Mouse (Mus musculus) layer of hippocampus, adult 2 months (tissue): ENCODE measurements at regions not wholly inside any gene's neighbourhood (a gene's known extent, or its start where the extent isn't known, plus 50 kb on each side); places are given as distances from the start of the nearest gene placed in this dataset.

Experiments
- DNase-seq, 2 experiments: peaks; one replicate each; pipeline ENCODE4 v3.0.0; 2022; ENCODE audit warnings: low spot score in 2 of 2
- H3K27ac ChIP-seq: fragments of 200-600 bp; 2 replicates; pipeline ENCODE4 v1.8.1; 2022
- H3K4me3 ChIP-seq: fragments of 200-600 bp; 2 replicates; pipeline ENCODE4 v1.8.1; 2022; ENCODE audit warnings: mild to moderate bottlenecking
- CTCF ChIP-seq: fragments of 200-600 bp; conservative IDR thresholded peaks from 2 replicates; pipeline ENCODE4 v1.8.1; 2022; ENCODE audit warnings: antibody characterized with exemption, mild to moderate bottlenecking, moderate library complexity

GRCm38 (mm10) chr1:90335001-90335747 lies 131.4 kb downstream of the Ackr3 start:
- no peak overlapping the region for H3K4me3 ChIP-seq
- no peak for TF ChIP-seq CTCF
- no peak for DNase-seq
- H3K27ac ChIP-seq = no peak overlapping the region

GRCm38 (mm10) chr1:90337876-90338316 lies 134.1 kb downstream of the Ackr3 start:
- DNase-seq = no peak
- TF ChIP-seq CTCF = no peak
- H3K4me3 ChIP-seq = no peak overlapping the region
- H3K27ac ChIP-seq = no peak overlapping the region

- DNase-seq = no peak
- Histone ChIP-seq H3K4me3 (no peak overlapping the region), H3K27ac (no peak overlapping the region)
- TF ChIP-seq CTCF = no peak
Observed at GRCm38 (mm10) chr1:90342346-90342745, 138.6 kb downstream of the Ackr3 start.

- TF ChIP-seq CTCF = no peak
- Histone ChIP-seq H3K27ac (no peak overlapping the region), H3K4me3 (no peak overlapping the region)
- DNase-seq = no peak
Observed at GRCm38 (mm10) chr1:90343492-90343891, 139.7 kb downstream of the Ackr3 start.

GRCm38 (mm10) chr1:90347032-90347431 lies 143.3 kb downstream of the Ackr3 start:
- DNase-seq = no peak
- TF ChIP-seq CTCF = no peak
- Histone ChIP-seq H3K4me3 (no peak overlapping the region), H3K27ac (no peak overlapping the region)

GRCm38 (mm10) chr1:90349611-90350010 lies 145.8 kb downstream of the Ackr3 start:
- DNase-seq = peak; percentile 25 to 64
- TF ChIP-seq CTCF = no peak
- Histone ChIP-seq H3K4me3 (no peak overlapping the region), H3K27ac (peak overlapping the region; percentile 56)

- no peak for DNase-seq
- H3K4me3 ChIP-seq = no peak overlapping the region
- no peak for TF ChIP-seq CTCF
- no peak overlapping the region for H3K27ac ChIP-seq
Observed at GRCm38 (mm10) chr1:90353325-90353724, 149.5 kb downstream of the Ackr3 start.

- peak in 1 of 2 experiments; percentile 29 for DNase-seq
- TF ChIP-seq CTCF = no peak
- H3K27ac ChIP-seq = peak overlapping the region; percentile 47; the same call in 1 of the 2 replicates
- H3K4me3 ChIP-seq = no peak overlapping the region
Observed at GRCm38 (mm10) chr1:90356567-90356966, 152.8 kb downstream of the Ackr3 start.

GRCm38 (mm10) chr1:90357391-90357790 lies 153.6 kb downstream of the Ackr3 start:
- no peak for TF ChIP-seq CTCF
- Histone ChIP-seq H3K4me3 (no peak overlapping the region), H3K27ac (no peak overlapping the region)
- DNase-seq = no peak

- H3K4me3 ChIP-seq = no peak overlapping the region
- DNase-seq = no peak
- no peak overlapping the region for H3K27ac ChIP-seq
- no peak for TF ChIP-seq CTCF
Observed at GRCm38 (mm10) chr1:90358971-90359370, 155.2 kb downstream of the Ackr3 start.

- DNase-seq = no peak
- H3K4me3 ChIP-seq = no peak overlapping the region
- no peak for TF ChIP-seq CTCF
- no peak overlapping the region for H3K27ac ChIP-seq
Observed at GRCm38 (mm10) chr1:90360065-90360464, 156.3 kb downstream of the Ackr3 start.

GRCm38 (mm10) chr1:90364444-90364843 lies 160.7 kb downstream of the Ackr3 start:
- no peak for DNase-seq
- no peak for TF ChIP-seq CTCF
- Histone ChIP-seq H3K27ac (peak overlapping the region; percentile 51; the same call in 1 of the 2 replicates), H3K4me3 (no peak overlapping the region)

GRCm38 (mm10) chr1:90368581-90368980 lies 164.8 kb downstream of the Ackr3 start:
- H3K27ac ChIP-seq = peak overlapping the region; percentile 21; the same call in 1 of the 2 replicates
- no peak for DNase-seq
- TF ChIP-seq CTCF = no peak; the same call in 1 of the 2 replicates
- H3K4me3 ChIP-seq = no peak overlapping the region

- no peak for DNase-seq
- H3K4me3 ChIP-seq = no peak overlapping the region
- TF ChIP-seq CTCF = peak; percentile 38
- H3K27ac ChIP-seq = peak overlapping the region; percentile 21; the same call in 1 of the 2 replicates
Observed at GRCm38 (mm10) chr1:90369287-90369686, 165.5 kb downstream of the Ackr3 start.
